Mouse (Mus musculus) ES-Bruce4 (cell line): ENCODE measurements around the gene Ankrd34b.

Experiments
- CTCF ChIP-seq: IDR thresholded peaks from one replicate; pipeline ENCODE4 v1.8.1; 2011; ENCODE audit warnings: low read depth, low read length
- POLR2A ChIP-seq: IDR thresholded peaks from one replicate; pipeline ENCODE4 v1.8.1; 2011; ENCODE audit warnings: low read length; ENCODE audit not compliant: insufficient read depth

- TF ChIP-seq POLR2A (no peak), CTCF (no peak)
Measured at GRCm38 (mm10) chr13:92426294-92427051, 777 bp downstream of the Ankrd34b start.
